Mouse (Mus musculus): ENCODE measurements around the gene Gars.

DNA sequence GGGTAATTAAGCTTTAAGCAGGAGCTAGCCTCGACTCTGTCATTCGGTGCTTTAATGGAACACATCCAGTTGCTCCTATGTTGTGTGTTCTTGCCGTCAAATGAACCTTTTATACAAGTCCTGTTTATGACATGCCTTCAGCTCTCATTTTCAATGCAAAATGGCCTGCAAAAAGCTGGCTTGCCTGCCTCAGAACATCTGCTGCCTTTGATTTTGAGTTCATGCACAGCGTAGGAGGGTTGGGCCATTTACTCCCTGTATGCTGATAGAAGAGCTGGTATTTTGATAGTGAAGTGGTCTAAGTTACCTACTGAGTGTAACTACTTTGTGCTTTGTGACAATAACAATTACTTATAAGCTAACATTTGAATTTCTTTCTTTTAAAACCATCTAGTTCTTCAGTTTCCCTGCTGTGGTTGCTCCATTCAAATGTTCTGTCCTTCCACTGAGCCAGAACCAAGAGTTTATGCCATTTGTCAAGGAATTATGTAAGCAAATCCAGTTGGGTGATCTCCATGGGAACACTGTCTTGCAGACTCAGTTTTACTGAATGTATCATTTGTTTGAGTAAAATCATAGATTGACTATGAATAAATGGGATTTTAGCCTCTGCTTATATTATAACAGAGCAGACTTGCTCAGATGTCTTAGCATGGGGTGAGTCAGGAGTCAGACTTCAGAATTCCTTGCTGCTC lies 38.9 kb downstream of the Gars start:
- TF ChIP-seq POLR2A (IDR thresholded peaks at IDR 0.05; ENCODE audit: insufficient read depth, low read length) (no peak), CTCF (IDR thresholded peaks at IDR 0.05; ENCODE audit: low read depth, low read length) (no peak)
